Mouse (Mus musculus) fat pad, adult 2 months (tissue): ENCODE data around the gene AI987944.

ENCODE experiments used
- DNase-seq: peaks from one replicate; pipeline ENCODE4 v3.0.0-alpha.2; 2011; ENCODE audit warnings: low read depth, low spot score; ENCODE audit errors: extremely low read depth

Gene AI987944

DNA sequence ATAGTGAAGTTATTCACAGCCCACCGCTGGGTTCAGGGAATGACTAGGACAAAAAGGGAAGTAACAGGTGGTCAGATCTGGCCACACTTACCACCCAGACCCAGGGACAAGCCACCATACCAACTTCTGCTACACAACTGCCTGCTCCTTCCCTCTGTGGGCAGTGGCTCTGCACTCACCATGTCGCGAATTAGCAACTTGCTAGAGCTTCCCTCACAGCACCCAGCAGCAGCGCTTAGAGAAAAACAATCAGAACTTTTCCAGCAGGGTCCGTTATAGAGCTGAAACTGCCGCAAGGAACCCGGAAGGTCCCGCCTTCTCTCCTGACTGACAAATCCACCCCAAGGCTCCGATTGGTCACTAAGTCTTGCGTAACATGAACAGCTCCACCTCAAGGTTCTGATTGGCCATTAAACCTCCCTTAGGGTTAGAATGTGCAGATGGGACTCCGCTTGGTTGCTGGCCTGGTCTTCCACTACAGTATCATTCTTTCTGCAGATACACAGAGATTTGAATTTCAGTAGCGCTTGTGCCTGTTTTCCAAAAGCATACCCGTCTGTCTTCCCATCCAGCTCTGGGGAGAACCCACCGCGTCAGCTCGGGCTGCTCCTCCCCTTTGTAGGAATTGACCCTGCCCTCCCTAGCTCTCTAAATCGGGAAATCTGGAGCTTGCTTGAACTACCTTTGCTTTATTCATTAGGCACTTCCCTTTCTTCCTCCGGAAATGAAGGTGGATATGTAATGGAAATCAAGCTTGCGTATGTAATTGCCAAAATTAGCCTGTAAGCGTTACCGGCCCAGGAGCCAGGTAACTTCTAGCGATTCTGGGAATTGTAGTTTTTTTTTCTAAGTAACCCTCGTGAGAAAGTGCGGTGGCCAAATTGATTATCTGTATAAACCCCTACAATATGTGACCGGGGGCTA lies at the start of gene AI987944:
Gene AI987944, minus strand, starts transcription at position 332 of the 924 bp plus-strand sequence.
- DNase-seq, result peak; percentile 75

GRCm38 (mm10) chr7:41394130-41394529 lies 951 bp upstream of the AI987944 start:
- DNase-seq, result no peak
